28 mouse cellular contexts compared by ENCODE assay signal in the genomic region with DNA sequence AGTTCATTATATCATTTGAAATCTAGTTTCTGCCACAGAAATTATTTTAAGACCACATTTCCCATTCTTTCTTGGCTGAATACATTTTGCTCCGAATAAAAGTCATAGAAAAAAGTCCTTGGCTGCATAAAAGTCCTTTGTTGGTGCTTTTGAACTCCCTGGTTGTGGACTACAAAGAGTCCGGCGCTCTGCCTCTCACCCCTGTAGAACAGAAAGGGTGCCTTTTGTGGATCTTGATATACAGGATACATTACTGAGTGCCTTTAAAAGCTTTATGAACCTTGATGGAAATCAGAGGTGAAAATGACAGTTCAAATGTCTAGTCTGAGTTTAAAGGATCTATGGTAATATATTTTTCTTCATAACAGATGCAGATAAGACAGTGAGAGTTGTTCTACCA.
"Had no signal": no experiment of that assay in that cellular context is flagged by ENCODE, and none has a peak within 500 bp of the region (broad histone marks: within the 10 kb centered on the region; RNA-seq: fewer than 3 reads in every experiment).

No protein-coding gene starts in this region.

- H3K9ac ChIP-seq: heart, embryonic 13.5 days; heart, embryonic 15.5 days; hindbrain, embryonic 13.5 days; hindbrain, embryonic 15.5 days; kidney, embryonic 15.5 days; limb, embryonic 13.5 days; limb, embryonic 15.5 days; liver, embryonic 12.5 days; liver, embryonic 14.5 days had no signal

- H3K9me3 ChIP-seq: heart, embryonic 13.5 days; heart, embryonic 15.5 days; hindbrain, embryonic 13.5 days; hindbrain, embryonic 15.5 days; kidney, embryonic 15.5 days; limb, embryonic 13.5 days; limb, embryonic 15.5 days; liver, embryonic 12.5 days had no signal

- H3K27me3 ChIP-seq: heart, embryonic 13.5 days; heart, embryonic 15.5 days; hindbrain, embryonic 13.5 days; hindbrain, embryonic 15.5 days; kidney, embryonic 15.5 days; limb, embryonic 13.5 days; limb, embryonic 15.5 days; liver, embryonic 12.5 days had no signal

- ATAC-seq: hindbrain, postnatal 0 days; intestine, embryonic 16.5 days; liver, embryonic 12.5 days had no signal

- H3K36me3 ChIP-seq: heart, embryonic 13.5 days; heart, embryonic 15.5 days; hindbrain, embryonic 13.5 days; hindbrain, embryonic 15.5 days; kidney, embryonic 15.5 days; limb, embryonic 13.5 days; limb, embryonic 15.5 days; liver, embryonic 12.5 days had no signal

- H3K4me3 ChIP-seq: gastrocnemius, adult 2 months; heart, adult 2 months; heart, embryonic 13.5 days; heart, embryonic 15.5 days; hindbrain, embryonic 13.5 days; hindbrain, embryonic 15.5 days; kidney, embryonic 15.5 days; limb, embryonic 13.5 days; limb, embryonic 15.5 days; liver, embryonic 12.5 days had no signal

- H3K4me2 ChIP-seq: heart, embryonic 11.5 days; heart, embryonic 13.5 days; heart, embryonic 15.5 days; hindbrain, embryonic 13.5 days; hindbrain, embryonic 15.5 days; kidney, embryonic 15.5 days; limb, embryonic 13.5 days; limb, embryonic 15.5 days; liver, embryonic 12.5 days had no signal

- H3K27ac ChIP-seq: gastrocnemius, adult 2 months; heart, adult 2 months; heart, embryonic 13.5 days; heart, embryonic 15.5 days; hindbrain, embryonic 13.5 days; hindbrain, embryonic 15.5 days; hindbrain, postnatal 0 days; kidney, embryonic 15.5 days; kidney, postnatal 0 days; limb, embryonic 13.5 days; limb, embryonic 15.5 days; liver, embryonic 12.5 days; liver, embryonic 14.5 days had no signal

- H3K4me1 ChIP-seq: heart, embryonic 13.5 days; heart, embryonic 15.5 days; hindbrain, embryonic 13.5 days; hindbrain, embryonic 15.5 days; kidney, embryonic 15.5 days; limb, embryonic 13.5 days; limb, embryonic 15.5 days; liver, embryonic 12.5 days had no signal

- DNase-seq: gastrocnemius, adult 2 months; gastrocnemius, postnatal 10 days; gastrocnemius, postnatal 25 days; heart, adult 11 months; heart, adult 2 months; heart, postnatal 14 days; heart, postnatal 36 days; kidney, adult 11 months; kidney, adult 2 months; kidney, adult 9 months; kidney, postnatal 14 days; kidney, postnatal 36 days; layer of hippocampus, adult 9-11 months; layer of hippocampus, postnatal 36 days; left cerebral cortex, postnatal 4 days had no signal
